Mouse (Mus musculus) bone marrow macrophage, adult 2 months (primary cell): ENCODE measurements around the gene Frmd4b.

ENCODE experiments used
- CTCF ChIP-seq: IDR thresholded peaks from 2 replicates; pipeline ENCODE4 v1.5.1; 2012; ENCODE audit warnings: low read depth, mild to moderate bottlenecking, low read length, moderate library complexity
- POLR2A ChIP-seq: IDR thresholded peaks from 2 replicates; pipeline ENCODE4 v1.6.1; 2012; ENCODE audit warnings: mild to moderate bottlenecking, low read depth, low read length, borderline replicate concordance

DNA sequence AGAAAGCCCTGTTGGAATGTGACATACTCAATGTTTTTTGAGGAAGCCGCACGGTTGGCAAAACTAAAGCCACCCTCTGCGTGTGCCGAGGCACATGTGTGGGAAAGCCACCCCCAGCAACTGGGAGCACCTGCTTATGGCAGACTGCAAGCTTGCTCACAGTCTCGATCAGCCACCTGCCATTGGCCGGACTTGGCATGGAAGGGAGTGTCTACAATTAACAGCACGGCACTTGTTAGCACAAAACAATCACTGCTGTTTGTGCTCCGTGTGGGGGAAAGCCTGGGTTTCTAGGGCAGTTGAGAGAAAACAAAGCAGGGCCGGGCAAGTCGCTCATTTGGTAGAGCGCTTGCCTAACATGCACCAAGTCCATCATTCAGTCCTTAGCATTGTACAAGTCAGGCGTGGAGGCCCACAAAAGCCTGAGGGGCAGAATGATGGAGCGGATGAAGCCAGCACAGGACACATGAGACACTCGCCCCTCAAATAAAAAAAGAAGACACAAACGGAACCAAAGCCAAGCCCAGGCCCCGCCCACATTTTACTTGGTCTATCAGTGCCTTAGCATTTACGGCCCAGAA lies 277.0 kb downstream of the Frmd4b start:
- TF ChIP-seq CTCF (no peak), POLR2A (no peak)
